Mouse (Mus musculus) liver, embryonic 14.5 days (tissue): Measurements from ENCODE around the gene Spata5.
A peak's percentile ranks its signal among the peaks of the same experiment; 100 is the strongest.

Experiments
- CTCF ChIP-seq: IDR thresholded peaks from 2 replicates; pipeline ENCODE4 v1.5.1; 2016; ENCODE audit warnings: antibody characterized with exemption, low read depth, control low read depth
- EP300 ChIP-seq: IDR thresholded peaks from 2 replicates; pipeline ENCODE4 v1.6.1; 2016; ENCODE audit warnings: antibody characterized with exemption, low read depth

DNA sequence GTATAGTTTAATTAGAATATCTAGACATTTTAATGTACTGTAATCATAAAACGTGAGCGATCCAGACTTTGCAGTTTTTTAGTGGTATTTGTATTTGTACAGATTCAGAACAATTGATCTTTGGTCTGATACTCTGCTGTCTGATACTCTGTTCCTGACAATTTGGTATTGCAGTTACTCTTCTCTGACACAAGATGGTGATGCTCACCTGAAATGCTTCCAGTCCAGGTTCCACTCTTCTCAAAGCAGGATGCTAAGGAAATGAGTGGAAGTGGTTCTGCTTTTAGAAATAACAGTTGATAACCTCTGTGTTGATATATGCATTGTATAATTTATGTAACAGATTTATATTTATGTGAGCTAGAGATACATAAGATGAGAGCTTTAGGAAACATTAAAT is 48.5 kb downstream of the Spata5 start:
- TF ChIP-seq CTCF, result peak; percentile 62
- no peak for TF ChIP-seq EP300
